Mouse (Mus musculus) thymus, postnatal 25 days (tissue): ENCODE data around the gene Nt5c.
"Not testable (repeated sequence)": the region's sequence is repeated elsewhere in the genome, so short reads cannot be mapped to it uniquely, and the experiment has no call there.

Experiments used
- DNase-seq: peaks from one replicate; pipeline ENCODE4 v3.0.0; 2022

The Nt5c gene

GRCm38 (mm10) chr11:115463397-115463796 is 28.3 kb downstream of the Nt5c start:
- peak; percentile 76 for DNase-seq

GRCm38 (mm10) chr11:115462243-115462891 is 29.3 kb downstream of the Nt5c start, which contains the start of gene Slc16a5:
Slc16a5 (plus strand) TSS chr11:115462474.
- DNase-seq: peak; percentile 85

GRCm38 (mm10) chr11:115461846-115462242 is 29.8 kb downstream of the Nt5c start:
- DNase-seq: peak; percentile 70

- peak; percentile 52 for DNase-seq
Observed at GRCm38 (mm10) chr11:115460976-115461375, 30.7 kb downstream of the Nt5c start.

- DNase-seq: peak; percentile 23
Observed at GRCm38 (mm10) chr11:115457405-115457804, 34.3 kb downstream of the Nt5c start.

- DNase-seq: no peak
Observed at GRCm38 (mm10) chr11:115456182-115456581, 35.5 kb downstream of the Nt5c start.

GRCm38 (mm10) chr11:115455619-115456018 is 36.0 kb downstream of the Nt5c start:
- DNase-seq: no peak

GRCm38 (mm10) chr11:115454822-115455221 is 36.8 kb downstream of the Nt5c start:
- not testable (repeated sequence) for DNase-seq

- DNase-seq: peak; percentile 61
Observed at GRCm38 (mm10) chr11:115453306-115453705, 38.4 kb downstream of the Nt5c start.

- peak; percentile 63 for DNase-seq
Observed at GRCm38 (mm10) chr11:115452281-115452860, 39.3 kb downstream of the Nt5c start.

GRCm38 (mm10) chr11:115451781-115452241 is 39.9 kb downstream of the Nt5c start:
- peak; percentile 85 for DNase-seq

- no peak for DNase-seq
Observed at GRCm38 (mm10) chr11:115450176-115450575, 41.5 kb downstream of the Nt5c start.

- DNase-seq: no peak
Observed at GRCm38 (mm10) chr11:115448998-115449397, 42.7 kb downstream of the Nt5c start.

- DNase-seq: no peak
Observed at GRCm38 (mm10) chr11:115448075-115448474, 43.6 kb downstream of the Nt5c start.

GRCm38 (mm10) chr11:115447321-115447885 is 44.3 kb downstream of the Nt5c start:
- DNase-seq: no peak

GRCm38 (mm10) chr11:115446906-115447305 is 44.8 kb downstream of the Nt5c start:
- DNase-seq: no peak

- DNase-seq: peak; percentile 50
Observed at GRCm38 (mm10) chr11:115441417-115441816, 50.2 kb downstream of the Nt5c start.
